Comparison of ENCODE assay signal across 15 mouse cellular contexts in genomic region chr9:35324571-35324970, GRCm38 (mm10). TPM values are rescaled to one million over a fixed set of nuclear protein-coding genes. Genes with fewer than 3 reads are reported as not detected.
DNase-seq lines count a peak whose midpoint lies in the region; ATAC-seq and TF ChIP-seq lines count a peak whose summit lies in the region.
"Had no signal": no experiment of that assay in that cellular context is flagged by ENCODE, and none has a peak within 500 bp of the region (broad histone marks: within the 10 kb centered on the region; RNA-seq: fewer than 3 reads in every experiment).

No protein-coding gene starts in this region.

- H3K36me3 ChIP-seq in kidney, adult 2 months (ENCODE audit: control insufficient read depth, insufficient read depth, low read length): no peaks in the 10 kb centered on the region
- H3K36me3 ChIP-seq in thymus, adult 2 months (ENCODE audit: control insufficient read depth, insufficient read depth, low read length): no peaks in the 10 kb centered on the region
- H3K36me3 ChIP-seq: G1E; heart, embryonic 10.5 days; midbrain, embryonic 10.5 days had no signal

- H3K27me3 ChIP-seq in kidney, adult 2 months (replicated peaks; ENCODE audit: control insufficient read depth, insufficient read depth, low read length): no peaks in the 10 kb centered on the region
- no peaks in the 10 kb centered on the region for H3K27me3 ChIP-seq in thymus, adult 2 months (ENCODE audit: control insufficient read depth, insufficient read depth, low read length)

- WGBS in kidney, adult 2 months: 52% methylated on average over 2 of the region's 2 CpGs
- 83% methylated on average over 2 of the region's 2 CpGs for WGBS in thymus, adult 2 months

- TF ChIP-seq POLR2A in kidney, adult 2 months (IDR thresholded peaks at IDR 0.05; ENCODE audit: low read depth, low read length): no peak
- no peak for TF ChIP-seq POLR2A in thymus, adult 2 months (IDR thresholded peaks at IDR 0.05; ENCODE audit: control insufficient read depth, extremely low read depth, insufficient read depth, low read length, poor library complexity)

- ATAC-seq in frontal cortex, adult (ENCODE audit: low TSS enrichment): no peak
- ATAC-seq: activated CD4-positive, CD25-positive, alpha-beta regulatory T cell, adult 4 months had no signal

- no peak overlapping the region for H3K4me3 ChIP-seq in kidney, adult 2 months (ENCODE audit: insufficient read depth, low read depth, low read length)
- H3K4me3 ChIP-seq in thymus, adult 2 months (ENCODE audit: control insufficient read depth, insufficient read depth, low read length): no peak overlapping the region
- H3K4me3 ChIP-seq: heart, embryonic 10.5 days; midbrain, embryonic 10.5 days had no signal

- H3K4me1 ChIP-seq in kidney, adult 2 months (ENCODE audit: control insufficient read depth, insufficient read depth, low read length): peaks cover 4% of the 10 kb centered on the region; the same call in 1 of the 2 replicates
- H3K4me1 ChIP-seq in thymus, adult 2 months (replicated peaks; ENCODE audit: control insufficient read depth, insufficient read depth, low read length): no peaks in the 10 kb centered on the region

- no peak for TF ChIP-seq CTCF in kidney, adult 2 months (conservative IDR thresholded peaks at IDR 0.05; ENCODE audit: insufficient read depth, insufficient read length, low read depth, low read length)
- TF ChIP-seq CTCF in thymus, adult 2 months (IDR thresholded peaks at IDR 0.05; ENCODE audit: borderline replicate concordance, control insufficient read depth, extremely low read depth, insufficient read depth, low read length, poor library complexity): no peak

- no peak overlapping the region for H3K27ac ChIP-seq in kidney, adult 2 months (ENCODE audit: insufficient read depth, low read depth, low read length)
- no peak overlapping the region for H3K27ac ChIP-seq in thymus, adult 2 months (ENCODE audit: control insufficient read depth, insufficient read depth, low read length)
- H3K27ac ChIP-seq: heart, embryonic 10.5 days; midbrain, embryonic 10.5 days had no signal

- peak; percentile 14 for DNase-seq in kidney, adult 2 months
- DNase-seq in kidney, adult 18-20 months: no peak
- peak; percentile 82 for DNase-seq in 3T3-L1 (ENCODE audit: low read depth, low spot score)
- peak; percentile 83 for DNase-seq in forelimb bud, embryonic 11.5 days (ENCODE audit: low read depth, low spot score)
- DNase-seq in lung, postnatal 10 days: peak; percentile 55
- no peak for DNase-seq in gastrocnemius, postnatal 4 days (ENCODE audit: low spot score in 2 of 2)
- DNase-seq in thymus, adult 2 months: no peak
- DNase-seq: B cell, adult 2 months; cerebellum, adult 11-12 months; heart, postnatal 36 days had no signal

RNA-seq across cellular contexts. Expression of gene Rpusd4, which starts 56.9 kb away (rescaled TPM):
- 10.1 and 10.7 TPM in 2 replicates for polyA plus RNA-seq in kidney, adult 2 months (2012; rRNA removed)
- total RNA-seq in gastrocnemius, postnatal 4 days (2021): 10 to 100 TPM in 1 of 2 experiments, 1 to 10 TPM in 1; 9.4 to 11.2 TPM
- 22.9 and 23.4 TPM in 2 replicates for polyA plus RNA-seq in thymus, adult 2 months (2012; rRNA removed)

RNA-seq across cellular contexts. Expression of gene Fam118b, which starts 57.0 kb away (rescaled TPM):
- polyA plus RNA-seq in kidney, adult 2 months (2012; rRNA removed): 9.8 and 11.4 TPM in 2 replicates
- total RNA-seq in gastrocnemius, postnatal 4 days (2021): 10 to 100 TPM; 23.7 to 26.8 TPM
- polyA plus RNA-seq in thymus, adult 2 months (2012; rRNA removed): 13.4 and 20.6 TPM in 2 replicates

Comparison
In these comparisons a context has a peak if more than half of its experiments do, and no peak if none do; other contexts are left out.
1. DNase-seq: peak in kidney, adult 2 months (single experiment), 3T3-L1 (single experiment), forelimb bud, embryonic 11.5 days (single experiment) and lung, postnatal 10 days (single experiment); none in kidney, adult 18-20 months (single experiment), gastrocnemius, postnatal 4 days (0 of 2) and thymus, adult 2 months (single experiment).